Mouse (Mus musculus): Measurements from ENCODE around the gene Dbh.

Gene Dbh

GRCm38 (mm10) chr2:27163851-27164250 lies 1.2 kb upstream of the Dbh start:
- no peak for DNase-seq (ENCODE audit: low spot score)

- DNase-seq (ENCODE audit: low spot score): no peak
Observed at GRCm38 (mm10) chr2:27166074-27166473, 1.0 kb downstream of the Dbh start.

DNA sequence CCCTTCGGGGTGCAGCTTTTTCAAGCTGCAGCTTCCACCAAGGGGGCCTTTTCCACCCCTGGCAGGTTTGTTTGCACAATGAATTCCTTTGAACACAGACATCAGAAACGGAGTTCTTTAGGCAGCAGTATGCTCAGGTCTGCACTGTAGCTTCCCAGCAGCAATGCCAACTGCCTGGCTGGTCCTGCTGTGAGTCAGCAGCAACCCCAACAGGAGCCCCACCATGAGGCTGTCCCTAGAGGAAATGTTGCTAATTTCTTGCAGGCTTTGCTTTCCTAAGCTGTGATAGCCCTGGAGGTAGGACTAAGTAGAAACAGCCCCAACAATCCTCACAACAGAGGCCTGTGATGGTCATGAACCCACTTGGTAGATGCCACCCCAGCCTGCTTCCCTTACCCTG lies 2.0 kb downstream of the Dbh start:
- no peak for DNase-seq (ENCODE audit: low spot score)

- DNase-seq (ENCODE audit: low spot score): no peak
Observed at GRCm38 (mm10) chr2:27174242-27174641, 9.2 kb downstream of the Dbh start.

GRCm38 (mm10) chr2:27175696-27176267 lies 10.7 kb downstream of the Dbh start:
- DNase-seq (ENCODE audit: low spot score): no peak

DNA sequence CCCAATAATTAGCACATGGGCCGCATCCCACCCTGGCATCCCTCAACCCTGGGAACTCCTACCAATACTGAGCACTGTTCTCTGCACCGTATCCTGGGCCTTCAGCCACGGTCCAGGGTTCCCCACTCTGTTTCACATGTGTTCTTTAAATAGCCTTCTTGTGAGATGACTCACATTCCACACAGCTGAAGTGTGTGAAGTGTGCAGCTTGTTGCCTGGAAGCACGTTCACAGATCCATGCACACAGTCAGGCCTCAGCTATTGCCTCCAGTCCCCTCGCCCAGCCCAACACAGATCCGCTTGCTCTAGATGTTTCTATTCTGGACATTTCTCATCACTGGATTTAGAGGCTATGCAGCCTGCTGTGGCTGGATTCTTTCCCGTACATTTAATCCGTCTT lies 14.1 kb downstream of the Dbh start:
- no peak for DNase-seq (ENCODE audit: low spot score)

- DNase-seq (ENCODE audit: low spot score): no peak
Observed at GRCm38 (mm10) chr2:27181907-27182306, 16.9 kb downstream of the Dbh start.

DNA sequence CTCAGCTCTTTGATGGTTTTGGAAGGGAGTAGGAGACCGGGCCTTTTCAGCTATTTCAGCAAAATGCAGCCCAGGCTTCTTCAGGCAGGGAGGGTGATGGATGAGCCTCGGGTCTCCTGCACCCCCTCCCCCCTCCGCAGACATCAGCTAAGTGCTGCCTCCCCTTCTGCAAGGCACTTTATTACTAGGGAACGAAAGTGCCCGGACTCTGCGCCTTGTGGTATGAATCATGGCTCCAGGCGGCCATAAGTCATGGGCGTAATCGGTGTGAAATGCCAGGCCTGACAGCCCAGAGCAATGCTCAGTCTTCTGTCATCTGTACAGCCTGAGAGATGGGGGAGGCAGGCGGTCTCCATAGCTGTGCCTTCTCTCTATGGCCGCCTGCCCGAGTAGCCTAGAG lies 18.7 kb downstream of the Dbh start:
- no peak for DNase-seq (ENCODE audit: low spot score)

DNA sequence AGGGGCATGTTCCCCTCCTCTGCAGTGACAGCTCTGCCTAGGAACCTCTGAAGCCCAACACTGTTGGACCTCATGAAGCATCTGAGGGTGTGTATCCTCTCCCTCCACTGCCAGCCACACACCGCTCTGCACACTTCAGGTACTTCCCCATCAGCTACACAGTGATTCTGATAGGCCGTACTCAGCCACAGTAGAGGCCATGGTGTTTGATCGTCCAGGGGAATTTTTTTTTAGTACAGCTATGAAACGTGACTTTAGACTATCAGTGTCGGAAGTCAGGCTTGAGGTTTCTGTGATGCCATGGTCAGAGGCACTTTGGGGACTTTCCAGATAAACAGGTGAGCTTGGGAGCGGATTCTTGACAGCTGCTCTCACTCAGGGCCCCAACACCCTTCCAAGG lies 22.5 kb downstream of the Dbh start:
- no peak for DNase-seq (ENCODE audit: low spot score)

DNA sequence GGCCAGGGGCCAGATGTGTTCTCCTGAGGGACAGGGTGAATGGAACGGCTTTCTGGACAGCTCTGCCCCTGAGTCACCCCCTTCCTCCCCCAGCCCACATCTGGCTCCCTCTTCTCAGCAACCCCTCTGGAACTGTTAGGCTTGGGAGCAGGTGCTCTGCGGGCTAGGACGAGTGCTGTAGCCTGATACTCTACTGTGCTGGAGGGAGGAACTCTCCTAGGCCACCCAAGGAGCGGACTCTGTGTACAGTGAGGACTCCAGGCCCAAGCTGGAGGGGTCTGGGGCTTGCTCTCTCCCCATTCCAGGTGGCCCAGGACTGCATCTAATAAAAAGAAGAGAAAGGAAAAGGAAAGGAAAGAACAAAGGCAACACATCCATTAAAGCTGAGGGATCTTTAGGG lies 25.0 kb downstream of the Dbh start:
- no peak for DNase-seq (ENCODE audit: low spot score)

GRCm38 (mm10) chr2:27198551-27199246 lies 33.7 kb downstream of the Dbh start:
- DNase-seq (ENCODE audit: low spot score): no peak

DNA sequence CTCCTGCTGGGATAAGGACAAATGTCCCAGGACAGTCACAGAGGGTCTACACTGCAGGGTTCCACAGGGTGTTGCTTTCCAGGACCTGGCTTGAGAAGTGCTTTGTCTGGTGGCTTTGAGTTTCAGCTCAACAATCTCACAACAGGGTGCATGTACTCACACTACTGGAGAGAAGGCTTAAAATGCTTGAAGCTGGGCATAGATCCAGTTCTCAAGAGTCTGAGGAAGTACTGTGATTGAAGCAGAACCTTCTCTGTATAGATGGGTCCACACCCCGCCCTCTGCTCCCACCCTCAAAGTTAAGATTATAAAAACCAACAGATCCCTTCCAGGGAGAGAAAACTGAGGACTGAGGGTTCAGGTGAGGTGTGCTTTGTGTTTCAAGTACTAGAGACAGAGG lies 35.6 kb downstream of the Dbh start:
- DNase-seq (ENCODE audit: low spot score): no peak

- DNase-seq (ENCODE audit: low spot score): no peak
Observed at GRCm38 (mm10) chr2:27205666-27206065, 40.6 kb downstream of the Dbh start.

DNA sequence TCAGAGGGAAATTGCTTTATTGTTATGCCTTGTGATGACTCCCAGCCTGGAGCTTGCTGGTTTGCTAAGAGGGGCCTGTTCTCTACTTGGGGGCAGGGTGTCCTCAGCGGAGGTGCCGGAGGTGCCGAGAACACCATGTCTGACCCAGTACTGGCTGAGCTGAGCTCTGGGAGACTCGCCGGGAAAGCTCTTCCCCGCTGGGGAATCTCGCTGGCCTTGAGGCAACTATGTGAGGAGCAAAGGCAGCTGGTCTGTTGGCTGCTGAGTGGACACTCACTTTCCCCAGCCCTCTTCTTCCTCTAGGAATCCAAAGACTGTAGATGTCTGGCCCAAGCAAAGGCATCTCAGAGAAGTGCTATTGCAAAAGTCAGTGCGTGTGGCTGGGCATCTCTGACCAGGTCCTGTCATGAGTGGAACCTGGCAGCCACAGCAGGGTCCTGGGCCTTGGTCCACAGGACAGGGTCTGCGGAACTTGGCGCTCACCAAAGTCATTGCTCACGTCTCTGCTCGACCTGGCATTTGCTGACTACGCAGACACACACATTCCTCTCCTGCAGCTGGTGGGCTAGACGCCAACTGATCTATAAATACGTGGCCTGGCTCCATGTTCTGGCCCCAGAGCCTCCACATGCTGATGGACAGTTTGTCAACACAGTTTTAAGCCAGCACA lies 41.2 kb downstream of the Dbh start:
- DNase-seq (ENCODE audit: low spot score): peak; percentile 69

- no peak for DNase-seq (ENCODE audit: low spot score)
Observed at GRCm38 (mm10) chr2:27207126-27207525, 42.1 kb downstream of the Dbh start.

DNA sequence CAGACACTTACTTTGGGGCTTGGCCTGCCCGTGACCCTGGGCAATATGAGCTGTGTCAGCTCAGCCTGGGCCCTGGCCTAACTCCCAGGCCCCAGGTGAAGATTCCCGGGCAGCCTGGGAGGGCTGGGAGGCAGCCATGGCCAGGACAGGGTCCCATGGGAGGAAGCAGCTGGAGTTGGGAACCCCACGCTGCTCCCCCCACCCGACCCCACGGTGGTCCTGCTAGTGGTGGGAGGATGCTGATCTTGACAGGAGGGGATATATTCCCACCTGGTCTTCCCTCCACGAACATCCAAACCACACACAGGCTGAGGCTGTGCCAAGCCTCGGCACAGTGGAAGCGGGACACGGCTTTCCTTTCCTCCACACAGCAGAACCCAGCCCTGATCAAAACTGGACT lies 44.3 kb downstream of the Dbh start:
- DNase-seq (ENCODE audit: low spot score): no peak

DNA sequence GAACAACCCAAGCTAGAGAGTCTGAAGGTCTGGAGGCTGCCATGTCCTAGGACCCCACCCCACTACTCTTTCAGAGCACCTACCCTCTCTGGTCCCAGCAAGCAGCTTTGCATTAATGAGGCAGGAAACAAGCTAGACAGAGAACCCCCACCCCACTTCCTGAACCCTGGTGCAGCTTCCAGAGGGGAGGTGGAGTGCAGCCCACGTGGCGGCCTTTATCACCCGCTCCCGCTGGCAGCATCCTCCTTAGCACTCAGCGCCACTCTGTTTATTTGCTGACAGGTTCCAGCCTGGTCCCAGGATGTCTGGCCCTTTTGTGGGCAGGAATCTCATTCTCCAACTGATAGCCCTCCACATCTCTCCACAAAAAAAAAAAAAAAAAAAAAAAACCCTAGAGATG lies 44.8 kb downstream of the Dbh start:
- no peak for DNase-seq (ENCODE audit: low spot score)

- peak; percentile 61 for DNase-seq (ENCODE audit: low spot score)
Observed at GRCm38 (mm10) chr2:27210255-27210654, 45.2 kb downstream of the Dbh start.

GRCm38 (mm10) chr2:27210676-27211210 lies 45.7 kb downstream of the Dbh start:
- peak; percentile 45 for DNase-seq (ENCODE audit: low spot score)

DNA sequence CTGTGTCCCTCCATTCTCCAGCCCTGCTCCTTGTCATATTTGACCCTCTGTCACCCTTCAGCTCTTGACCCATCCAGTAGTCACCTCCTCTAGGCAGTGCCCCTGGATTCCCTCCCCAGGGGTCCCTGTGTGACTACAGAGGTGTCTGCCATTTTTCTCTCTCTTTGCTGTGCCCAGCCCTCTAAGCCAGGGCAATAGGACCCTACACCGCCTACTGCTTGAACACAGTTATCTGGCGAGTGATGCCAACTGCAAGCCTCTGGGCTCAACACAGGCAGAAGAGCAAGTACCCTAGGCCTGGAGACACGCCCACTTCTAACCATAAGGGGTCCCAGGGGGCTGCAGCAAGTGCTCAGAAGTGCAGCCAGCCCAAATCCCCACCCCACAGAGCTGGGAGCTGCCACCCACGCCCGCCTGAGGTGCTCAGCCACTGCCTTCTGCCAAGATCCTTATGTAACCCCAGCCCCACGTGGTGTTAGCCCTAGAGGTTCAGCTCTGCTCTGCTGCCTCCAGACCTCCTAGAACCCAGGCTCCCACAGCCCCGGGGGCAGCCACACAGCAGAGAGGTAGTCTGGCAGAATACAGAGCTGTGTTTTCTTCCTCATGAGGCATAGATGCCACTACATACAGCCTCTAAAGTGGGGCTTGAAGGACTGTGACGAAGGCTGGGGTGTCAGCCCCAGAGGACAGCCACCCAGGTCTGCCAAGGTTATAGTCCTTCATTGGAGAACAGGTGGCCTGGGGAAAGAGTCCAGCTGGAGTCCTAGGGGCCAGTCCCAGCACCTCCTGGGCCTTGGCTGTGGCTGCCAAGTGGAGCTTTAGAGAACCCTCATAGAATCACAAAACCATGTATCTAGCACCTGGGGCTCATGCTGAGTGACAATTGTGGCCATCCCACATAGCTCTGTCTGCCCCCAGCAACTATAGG lies 47.2 kb downstream of the Dbh start:
- DNase-seq (ENCODE audit: low spot score): peak; percentile 47

- no peak for DNase-seq (ENCODE audit: low spot score)
Observed at GRCm38 (mm10) chr2:27215537-27215936, 50.5 kb downstream of the Dbh start.

GRCm38 (mm10) chr2:27218121-27218544 lies 53.1 kb downstream of the Dbh start:
- no peak for DNase-seq (ENCODE audit: low spot score)

All from ovary, postnatal 36 days (tissue).